Mouse (Mus musculus) kidney, embryonic 16.5 days (tissue): ENCODE data around the gene Gm20388. TPM values are rescaled to one million over a fixed set of nuclear protein-coding genes. Genes with fewer than 3 reads are reported as not detected.

Experiments used
- ATAC-seq: fragments of 200-750 bp; cut with Nextera tagmentation; 2 replicates; pipeline ENCODE4 v1.8.0; 2017; ENCODE audit warnings: moderate TSS enrichment; ENCODE audit not compliant: low FRiP score, low TSS enrichment
- H3K27ac ChIP-seq: fragments of 300-500 bp; sonication (generic); 2 replicates; pipeline ENCODE4 v1.5.1; 2014; ENCODE audit warnings: low read length
- H3K27me3 ChIP-seq: fragments of 300-500 bp; sonication (generic); 2 replicates; pipeline ENCODE4 v1.6.1; 2014; ENCODE audit warnings: low read length, control low read depth, mixed read lengths; ENCODE audit not compliant: insufficient read depth
- H3K36me3 ChIP-seq: fragments of 300-500 bp; sonication (generic); 2 replicates; pipeline ENCODE4 v1.6.1; 2014; ENCODE audit warnings: low read length, control low read depth, mixed read lengths; ENCODE audit not compliant: insufficient read depth
- H3K4me1 ChIP-seq: fragments of 300-500 bp; sonication (generic); 2 replicates; pipeline ENCODE4 v1.6.1; 2014; ENCODE audit warnings: low read length, control low read depth, mixed read lengths; ENCODE audit not compliant: insufficient read depth
- H3K4me2 ChIP-seq: fragments of 300-500 bp; sonication (generic); replicated peaks from 2 replicates; pipeline ENCODE4 v1.6.1; 2014; ENCODE audit warnings: low read depth, low read length
- H3K4me3 ChIP-seq: fragments of 300-500 bp; sonication (generic); 2 replicates; pipeline ENCODE4 v1.5.1; 2014; ENCODE audit warnings: mild to moderate bottlenecking, low read length
- H3K9ac ChIP-seq: fragments of 300-500 bp; sonication (generic); replicated peaks from 2 replicates; pipeline ENCODE4 v1.6.1; 2014; ENCODE audit warnings: low read length
- H3K9me3 ChIP-seq: fragments of 300-500 bp; sonication (generic); 2 replicates; pipeline ENCODE4 v1.6.1; 2016; ENCODE audit warnings: low read length, control low read depth
- WGBS: fragments of 180-500 bp; shearing (Covaris S2); extraction: QIAGEN DNeasy Blood & Tissue Kit; methylation state at CpG from one replicate; pipeline ENCODE4 v1.1.7; 2014; 5-methylcytosine and 5-hydroxymethylcytosine counted together
- polyA plus RNA-seq: library from polyadenylated mRNA; unstranded; fragments of >200 nt; fragmentation: Nextera tagmentation; extraction: Ambion mirVana; gene quantifications from 2 replicates; pipeline ENCODE4 v1.2.1, GENCODE M21; 2015

Gm20388 gene
- polyA plus RNA-seq, 1 experiment from 2014 or later = 7.7 TPM

DNA sequence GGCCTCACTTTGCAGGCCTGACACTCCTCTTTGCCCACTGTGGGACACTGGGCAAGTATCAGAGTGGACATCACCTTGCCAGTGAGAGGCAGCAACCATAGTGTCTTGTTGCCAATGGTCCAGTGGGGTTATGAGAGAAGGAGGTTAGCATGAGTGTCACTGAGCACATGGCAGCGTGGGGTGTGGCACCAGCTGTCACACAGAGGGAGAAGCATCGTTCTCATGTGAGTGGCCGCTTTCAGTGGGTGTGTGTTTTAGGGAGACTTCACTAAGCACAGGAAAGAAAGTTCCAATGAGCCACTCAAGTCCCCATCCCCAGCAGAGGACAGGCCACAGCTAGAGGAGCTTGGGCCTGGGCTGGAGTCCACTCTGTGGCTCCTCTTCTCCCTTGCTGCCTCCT, 144.2 kb downstream of the Gm20388 start:
- Histone ChIP-seq H3K36me3 (no peaks in the 10 kb centered on the region), H3K9ac (no peak overlapping the region), H3K27ac (no peak overlapping the region), H3K4me1 (no peaks in the 10 kb centered on the region), H3K4me2 (no peak overlapping the region), H3K27me3 (no peaks in the 10 kb centered on the region), H3K9me3 (peaks cover 5% of the 10 kb centered on the region; the same call in 1 of the 2 replicates), H3K4me3 (no peak overlapping the region)
- ATAC-seq = no peak
- WGBS = 87% methylated on average over 3 of the region's 3 CpGs

DNA sequence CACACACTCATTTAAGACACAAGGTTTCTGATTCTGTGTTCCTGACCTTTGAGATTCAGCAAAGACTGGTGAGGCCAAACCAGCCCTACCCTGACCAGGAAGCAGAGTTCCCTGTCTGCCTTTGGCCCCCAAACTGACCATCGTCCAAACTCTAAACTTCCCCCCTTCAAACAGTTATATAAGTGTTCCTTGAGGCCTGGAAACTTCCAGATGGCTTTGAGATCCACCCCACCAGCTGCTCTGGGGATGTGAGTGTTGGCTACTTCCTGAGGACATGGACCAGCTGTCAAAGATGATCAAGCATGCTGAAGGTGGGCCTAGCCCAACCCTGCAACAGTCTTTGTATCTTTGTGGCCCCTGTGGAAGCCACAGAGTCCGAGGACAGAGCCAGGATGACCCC, 146.4 kb downstream of the Gm20388 start:
- H3K36me3 ChIP-seq = no peaks in the 10 kb centered on the region
- H3K4me3 ChIP-seq = no peak overlapping the region
- no peaks in the 10 kb centered on the region for H3K4me1 ChIP-seq
- ATAC-seq = no peak
- H3K9ac ChIP-seq = no peak overlapping the region
- H3K4me2 ChIP-seq = no peak overlapping the region
- H3K9me3 ChIP-seq = peaks cover 5% of the 10 kb centered on the region; the same call in 1 of the 2 replicates
- no peak overlapping the region for H3K27ac ChIP-seq
- H3K27me3 ChIP-seq = no peaks in the 10 kb centered on the region
- 70% methylated on average over 2 of the region's 2 CpGs for WGBS

DNA sequence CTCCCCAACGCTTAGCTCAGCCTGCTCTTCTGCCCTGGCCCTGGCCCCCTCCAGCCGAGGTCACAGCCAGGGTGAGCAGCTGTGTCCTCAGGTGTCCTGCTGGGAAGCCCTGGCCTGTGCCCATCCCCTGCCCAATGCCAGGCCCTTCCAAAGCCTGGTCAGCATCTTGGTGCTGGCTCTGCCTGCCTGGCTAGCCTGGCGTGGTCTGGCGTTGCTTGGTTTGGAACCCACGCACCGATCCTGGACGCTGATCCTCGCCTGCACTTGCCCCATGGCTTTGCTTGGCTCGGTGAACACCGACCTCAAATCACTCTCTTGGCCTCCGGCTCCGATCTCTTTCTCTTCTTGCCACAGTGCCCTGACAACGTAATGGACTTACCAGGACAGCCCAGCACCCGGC, 152.1 kb downstream of the Gm20388 start:
- Histone ChIP-seq H3K4me2 (no peak overlapping the region), H3K4me3 (no peak overlapping the region), H3K4me1 (peaks cover 1% of the 10 kb centered on the region; the same call in 1 of the 2 replicates), H3K9me3 (0 out of 2 replicates have a peak, but pooled peaks cover 3% of the 10 kb centered on the region), H3K27me3 (no peaks in the 10 kb centered on the region), H3K9ac (no peak overlapping the region), H3K27ac (no peak overlapping the region), H3K36me3 (no peaks in the 10 kb centered on the region)
- WGBS = 88% methylated on average over 14 of the region's 14 CpGs
- ATAC-seq = no peak

DNA sequence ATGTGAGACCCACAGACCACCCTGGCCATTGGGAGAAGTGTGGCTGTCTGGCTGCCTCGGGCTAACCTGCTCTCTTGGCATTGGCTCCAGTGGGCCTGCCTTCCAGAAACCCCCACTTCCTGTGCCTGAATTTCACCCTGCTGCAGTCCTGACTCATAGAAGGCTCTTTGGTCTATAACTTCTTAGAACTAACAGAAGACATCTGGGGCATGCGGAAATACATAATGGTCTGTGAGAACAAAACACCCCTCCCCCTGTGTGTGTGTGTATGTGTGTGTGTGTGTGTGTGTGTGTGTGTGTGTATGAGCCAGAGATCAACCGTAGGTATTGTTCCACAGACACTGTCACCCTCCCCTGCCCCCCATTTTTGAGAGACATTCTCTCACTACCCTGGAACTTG, 152.7 kb downstream of the Gm20388 start:
- Histone ChIP-seq H3K9me3 (0 out of 2 replicates have a peak, but pooled peaks cover 3% of the 10 kb centered on the region), H3K9ac (no peak overlapping the region), H3K27ac (no peak overlapping the region), H3K27me3 (no peaks in the 10 kb centered on the region), H3K36me3 (no peaks in the 10 kb centered on the region), H3K4me3 (no peak overlapping the region), H3K4me2 (no peak overlapping the region), H3K4me1 (peaks cover 7% of the 10 kb centered on the region)
- no peak for ATAC-seq
- WGBS = 61% methylated on average over 3 of the region's 3 CpGs

DNA sequence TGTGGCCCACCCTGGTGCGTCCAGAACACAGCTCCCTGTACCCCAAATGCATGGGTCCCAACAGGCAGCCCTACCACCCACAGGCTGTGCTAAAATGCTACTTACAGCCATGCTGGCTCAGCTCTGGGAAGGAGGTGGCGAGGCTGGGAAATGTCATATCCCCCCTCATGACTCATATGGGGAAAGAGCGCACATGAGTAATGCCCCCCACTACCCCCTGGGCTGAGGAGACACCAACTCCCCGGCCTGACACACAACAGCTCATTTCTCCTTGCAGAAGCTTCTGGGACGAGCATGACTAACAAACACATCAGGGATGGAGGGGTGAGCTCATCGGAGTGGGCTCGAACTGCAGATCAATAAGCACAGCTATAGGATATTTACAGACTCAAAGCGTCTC, 155.0 kb downstream of the Gm20388 start:
- no peak for ATAC-seq
- Histone ChIP-seq H3K9ac (no peak overlapping the region), H3K27ac (no peak overlapping the region), H3K27me3 (no peaks in the 10 kb centered on the region), H3K36me3 (no peaks in the 10 kb centered on the region), H3K9me3 (0 out of 2 replicates have a peak, but pooled peaks cover 3% of the 10 kb centered on the region), H3K4me2 (no peak overlapping the region), H3K4me3 (no peak overlapping the region), H3K4me1 (peaks cover 10% of the 10 kb centered on the region)
- WGBS = 89% methylated on average over 8 of the region's 8 CpGs

DNA sequence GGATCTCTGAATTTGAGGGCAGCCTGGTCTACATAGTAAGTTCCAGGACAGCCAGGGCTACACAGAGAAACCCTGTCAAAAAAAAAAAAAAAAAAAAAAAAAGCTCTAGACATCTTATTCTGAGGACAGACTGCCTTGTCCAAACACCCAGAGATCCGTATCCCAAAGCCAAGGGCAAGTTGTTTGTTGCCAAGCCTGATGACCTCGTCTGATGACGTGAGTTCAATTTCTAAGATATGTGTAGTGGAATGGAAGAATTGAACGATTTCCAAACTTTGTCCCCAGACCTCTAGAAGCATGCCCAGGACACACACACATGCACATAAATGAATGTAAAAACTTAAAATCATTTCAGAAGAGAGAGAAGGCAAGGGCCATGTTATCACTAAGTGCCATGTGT, 155.6 kb downstream of the Gm20388 start:
- Histone ChIP-seq H3K36me3 (no peaks in the 10 kb centered on the region), H3K4me3 (no peak overlapping the region), H3K4me1 (peaks cover 10% of the 10 kb centered on the region), H3K4me2 (no peak overlapping the region), H3K27me3 (no peaks in the 10 kb centered on the region), H3K9ac (no peak overlapping the region), H3K9me3 (0 out of 2 replicates have a peak, but pooled peaks cover 3% of the 10 kb centered on the region), H3K27ac (no peak overlapping the region)
- ATAC-seq = no peak
- 83% methylated on average over 4 of the region's 4 CpGs for WGBS

DNA sequence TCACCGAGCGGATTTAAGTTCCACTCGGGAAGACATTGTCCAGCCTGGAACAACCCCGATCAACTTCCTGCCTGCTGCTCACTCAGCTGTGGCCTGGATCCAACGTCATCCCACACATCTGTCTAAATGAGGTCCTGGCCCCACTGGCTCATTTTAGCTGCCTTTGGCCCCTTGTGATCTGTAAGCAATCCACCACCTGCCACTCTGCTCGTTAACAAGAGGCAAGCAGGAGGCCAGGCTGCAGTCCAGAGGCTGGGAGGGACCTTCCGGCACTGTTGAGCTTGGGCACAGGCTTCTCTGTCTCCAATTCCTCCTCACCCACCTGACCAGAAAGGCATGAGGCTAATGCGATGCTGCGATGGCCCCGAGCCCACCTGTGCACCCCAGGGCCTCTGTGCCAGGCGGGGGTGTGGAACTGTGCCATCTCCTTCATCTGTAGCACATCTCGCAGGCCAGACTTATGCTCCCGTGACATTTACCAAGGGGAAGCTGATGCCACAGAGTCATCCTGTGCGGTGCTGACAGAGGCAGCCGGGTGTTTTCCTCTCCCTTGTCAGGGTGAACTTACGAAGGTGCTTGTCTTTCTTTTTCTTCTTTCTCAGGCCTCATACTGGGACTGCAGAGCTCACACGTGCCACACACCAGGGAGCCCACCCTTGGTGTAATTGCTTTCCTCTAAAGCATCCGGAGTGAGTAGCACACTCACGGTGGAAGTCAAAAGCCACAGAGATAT, 157.5 kb downstream of the Gm20388 start:
- ATAC-seq = peak; percentile 55
- Histone ChIP-seq H3K9ac (no peak overlapping the region), H3K4me1 (peaks cover 22% of the 10 kb centered on the region), H3K4me3 (no peak overlapping the region), H3K4me2 (no peak overlapping the region), H3K27ac (no peak overlapping the region), H3K36me3 (no peaks in the 10 kb centered on the region), H3K27me3 (no peaks in the 10 kb centered on the region), H3K9me3 (0 out of 2 replicates have a peak, but pooled peaks cover 3% of the 10 kb centered on the region)
- WGBS = 21% methylated on average over 19 of the region's 19 CpGs

DNA sequence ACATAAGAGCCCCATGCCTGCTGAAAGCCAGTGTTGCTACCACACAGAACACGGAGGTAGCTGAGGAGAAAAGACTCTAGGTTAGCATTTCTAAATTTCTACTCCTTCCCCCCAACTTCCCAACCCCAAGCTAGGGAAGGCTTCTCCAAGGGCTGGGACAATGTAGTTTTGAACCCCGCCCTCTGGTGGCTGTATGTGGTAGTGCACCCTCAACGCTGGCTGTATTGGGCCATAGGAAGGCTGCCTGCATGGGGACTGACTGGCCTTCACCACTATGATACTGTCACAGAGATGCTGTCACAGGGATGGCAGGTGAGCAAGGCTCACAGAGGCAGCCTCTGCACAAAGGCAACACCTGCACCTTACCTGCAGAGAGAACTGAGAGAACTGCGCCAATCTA, 161.0 kb downstream of the Gm20388 start:
- Histone ChIP-seq H3K4me2 (no peak overlapping the region), H3K36me3 (no peaks in the 10 kb centered on the region), H3K27me3 (0 out of 2 replicates have a peak, but pooled peaks cover 3% of the 10 kb centered on the region), H3K9ac (no peak overlapping the region), H3K27ac (peak overlapping the region; percentile 27), H3K4me3 (no peak overlapping the region), H3K4me1 (peaks cover 25% of the 10 kb centered on the region), H3K9me3 (0 out of 2 replicates have a peak, but pooled peaks cover 3% of the 10 kb centered on the region)
- peak; percentile 78; the same call in 1 of the 2 replicates for ATAC-seq
- 23% methylated on average over 4 of the region's 4 CpGs for whole genome bisulfite sequencing

DNA sequence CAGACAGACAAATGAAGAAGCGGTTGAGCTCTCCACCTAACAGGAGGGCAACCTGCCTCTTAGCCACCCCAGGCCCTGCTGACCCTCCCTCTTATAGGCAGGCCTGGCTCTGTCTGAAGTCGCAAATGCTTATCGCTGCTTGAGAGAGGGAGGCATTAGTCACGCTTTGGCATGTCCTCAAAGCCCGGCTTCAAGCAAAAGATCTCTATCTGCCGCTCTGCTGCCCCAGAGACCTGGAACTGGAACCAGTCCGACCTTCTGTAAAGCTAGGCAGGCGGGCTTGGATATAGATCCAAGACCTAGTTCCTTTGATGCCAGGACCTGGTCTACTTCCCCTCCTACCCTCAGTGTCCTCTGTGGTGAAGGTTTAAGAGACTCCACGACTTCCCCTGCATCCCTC, 161.6 kb downstream of the Gm20388 start:
- H3K4me3 ChIP-seq = no peak overlapping the region
- 0 out of 2 replicates have a peak, but pooled peaks have one; percentile 10 for ATAC-seq
- H3K9ac ChIP-seq = no peak overlapping the region
- 0 out of 2 replicates have a peak, but pooled peaks cover 2% of the 10 kb centered on the region for H3K9me3 ChIP-seq
- H3K4me1 ChIP-seq = peaks cover 25% of the 10 kb centered on the region
- H3K4me2 ChIP-seq = no peak overlapping the region
- H3K27me3 ChIP-seq = 0 out of 2 replicates have a peak, but pooled peaks cover 3% of the 10 kb centered on the region
- WGBS = 52% methylated on average over 9 of the region's 9 CpGs
- no peaks in the 10 kb centered on the region for H3K36me3 ChIP-seq
- peak overlapping the region; percentile 27 for H3K27ac ChIP-seq

DNA sequence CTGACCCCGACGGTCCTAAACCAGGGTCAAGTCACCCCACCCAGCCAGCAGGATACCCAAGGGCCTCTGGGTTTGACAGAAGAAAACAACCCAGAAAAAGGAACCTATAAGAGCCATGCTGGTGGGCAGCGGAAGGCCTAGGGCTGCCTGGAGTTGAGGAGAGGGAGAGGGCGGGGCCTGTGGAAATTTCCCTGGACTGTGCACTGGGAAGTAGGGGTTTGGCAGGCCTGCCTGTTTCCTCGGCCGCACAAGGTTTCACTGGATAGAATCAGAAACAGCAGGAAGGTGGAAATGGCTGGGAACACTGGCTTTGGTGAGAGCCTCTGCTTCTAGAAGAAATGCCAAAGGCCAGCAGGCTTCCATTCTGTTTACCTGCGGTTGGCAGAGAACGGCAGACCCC, 162.2 kb downstream of the Gm20388 start:
- Histone ChIP-seq H3K9me3 (no peaks in the 10 kb centered on the region), H3K4me3 (no peak overlapping the region), H3K27me3 (0 out of 2 replicates have a peak, but pooled peaks cover 3% of the 10 kb centered on the region), H3K4me1 (peaks cover 23% of the 10 kb centered on the region), H3K36me3 (no peaks in the 10 kb centered on the region), H3K27ac (peak overlapping the region; percentile 27), H3K9ac (no peak overlapping the region), H3K4me2 (no peak overlapping the region)
- ATAC-seq = no peak
- 66% methylated on average over 8 of the region's 8 CpGs for WGBS
